ENCODE assay signal across 10 mouse cellular contexts in the genomic region with DNA sequence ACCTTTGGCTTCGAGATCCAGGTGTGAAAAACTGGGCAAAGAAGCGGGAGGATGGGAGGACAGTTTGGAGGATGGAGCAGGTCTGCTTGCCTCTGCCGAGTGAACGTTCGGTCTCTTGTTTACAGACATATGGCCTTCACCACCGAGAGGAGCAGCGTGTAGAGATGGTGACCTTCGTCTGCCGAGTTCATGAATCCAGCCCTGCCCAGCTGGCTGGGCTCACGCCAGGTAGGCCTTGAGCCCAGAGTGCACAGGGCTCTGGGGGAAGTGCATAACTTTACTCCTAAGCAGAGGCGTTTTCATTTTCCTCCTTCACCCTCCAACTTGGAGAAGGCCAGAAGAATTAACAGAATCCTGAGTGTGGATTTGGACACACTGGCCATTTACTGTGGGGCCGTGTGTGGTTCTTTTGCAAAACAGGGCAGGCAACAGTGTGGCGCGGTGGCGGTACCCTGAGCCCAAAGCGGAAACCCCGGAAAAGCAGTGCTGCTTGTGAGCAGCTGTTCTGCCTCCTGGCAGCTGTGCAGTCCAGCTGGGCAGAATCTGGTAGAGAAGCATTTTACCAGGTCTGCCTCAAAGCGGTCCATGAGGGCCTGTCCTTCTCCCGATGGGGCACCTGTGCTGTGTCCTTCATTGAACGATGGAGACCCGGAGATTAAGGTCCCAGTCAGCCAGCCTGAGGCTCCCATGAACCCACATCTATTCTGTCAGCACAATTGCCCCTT. TPM values are rescaled to one million over a fixed set of nuclear protein-coding genes. Genes with fewer than 3 reads are reported as not detected.
DNase-seq lines count a peak whose midpoint lies in the region; ATAC-seq and TF ChIP-seq lines count a peak whose summit lies in the region.
"Had no signal": no experiment of that assay in that cellular context is flagged by ENCODE, and none has a peak within 500 bp of the region (broad histone marks: within the 10 kb centered on the region; RNA-seq: fewer than 3 reads in every experiment).

No protein-coding gene starts in this region.

- no peak overlapping the region for H3K27ac ChIP-seq in hindbrain, embryonic 13.5 days
- no peak overlapping the region for H3K27ac ChIP-seq in hindbrain, postnatal 0 days
- peak overlapping the region; percentile 64; the same call in 1 of the 2 replicates for H3K27ac ChIP-seq in embryonic fibroblast, embryonic 13.5 days (ENCODE audit: insufficient read depth, low read length)
- H3K27ac ChIP-seq: liver, embryonic 13.5 days had no signal

- H3K27me3 ChIP-seq in hindbrain, embryonic 13.5 days: peaks cover 28% of the 10 kb centered on the region
- no peaks in the 10 kb centered on the region for H3K27me3 ChIP-seq in hindbrain, postnatal 0 days (ENCODE audit: insufficient read depth, low read length)
- H3K27me3 ChIP-seq in E14TG2a.4 (ENCODE audit: insufficient read depth, low read length): peaks cover 22% of the 10 kb centered on the region

- 0 out of 2 replicates have a peak overlapping the region, but pooled peaks have one; percentile 2 for H3K9ac ChIP-seq in hindbrain, embryonic 13.5 days
- no peak overlapping the region for H3K9ac ChIP-seq in hindbrain, postnatal 0 days (replicated peaks; ENCODE audit: low read length)
- H3K9ac ChIP-seq: heart, embryonic 15.5 days; liver, embryonic 13.5 days had no signal

- TF ChIP-seq CTCF in hindbrain, postnatal 0 days (IDR thresholded peaks at IDR 0.05; ENCODE audit: low read depth): no peak
- TF ChIP-seq CTCF in E14TG2a.4 (conservative IDR thresholded peaks at IDR 0.05; ENCODE audit: low read length): no peak
- TF ChIP-seq CTCF in embryonic fibroblast, embryonic 13.5 days (IDR thresholded peaks at IDR 0.05; ENCODE audit: borderline replicate concordance, insufficient read depth, low read length): no peak

- no peak for ATAC-seq in hindbrain, embryonic 13.5 days (ENCODE audit: low FRiP score)
- no peak for ATAC-seq in hindbrain, postnatal 0 days

- H3K4me1 ChIP-seq in hindbrain, embryonic 13.5 days (replicated peaks): peaks cover 28% of the 10 kb centered on the region
- H3K4me1 ChIP-seq in hindbrain, postnatal 0 days (ENCODE audit: insufficient read depth, low read length): no peaks in the 10 kb centered on the region
- peaks cover 88% of the 10 kb centered on the region for H3K4me1 ChIP-seq in E14TG2a.4 (replicated peaks; ENCODE audit: low read depth, low read length)
- peaks cover 10% of the 10 kb centered on the region; the same call in 1 of the 2 replicates for H3K4me1 ChIP-seq in embryonic fibroblast, embryonic 13.5 days (ENCODE audit: control insufficient read depth, insufficient read depth, low read length)

- peaks cover 27% of the 10 kb centered on the region for H3K36me3 ChIP-seq in hindbrain, embryonic 13.5 days
- no peaks in the 10 kb centered on the region for H3K36me3 ChIP-seq in hindbrain, postnatal 0 days (ENCODE audit: insufficient read depth, low read length)
- H3K36me3 ChIP-seq in E14TG2a.4 (ENCODE audit: insufficient read depth, low read length): peaks cover 50% of the 10 kb centered on the region

- H3K4me3 ChIP-seq in hindbrain, embryonic 13.5 days: no peak overlapping the region
- no peak overlapping the region for H3K4me3 ChIP-seq in hindbrain, postnatal 0 days (ENCODE audit: low read length)
- H3K4me3 ChIP-seq in E14TG2a.4 (replicated peaks; ENCODE audit: low read length): peak overlapping the region; percentile 51
- H3K4me3 ChIP-seq in embryonic fibroblast, embryonic 13.5 days (ENCODE audit: insufficient read depth, low read length): no peak overlapping the region
- H3K4me3 ChIP-seq: heart, embryonic 15.5 days; liver, embryonic 13.5 days had no signal

- H3K9me3 ChIP-seq in hindbrain, embryonic 13.5 days: no peaks in the 10 kb centered on the region
- no peaks in the 10 kb centered on the region for H3K9me3 ChIP-seq in hindbrain, postnatal 0 days (ENCODE audit: low read length)
- no peaks in the 10 kb centered on the region for H3K9me3 ChIP-seq in E14TG2a.4 (ENCODE audit: low read length)
- H3K9me3 ChIP-seq: heart, embryonic 15.5 days; liver, embryonic 13.5 days had no signal

- DNase-seq in hindbrain, postnatal 0 days (ENCODE audit: low spot score): no peak
- DNase-seq in kidney, postnatal 10 days: peak; percentile 50
- DNase-seq in right cerebral cortex, adult 2 months (ENCODE audit: low spot score in 2 of 2): no peak
- DNase-seq in spleen, adult 12 weeks (ENCODE audit: low spot score): no peak
- DNase-seq in layer of hippocampus, postnatal 10 days (ENCODE audit: low spot score in 2 of 2): no peak
- DNase-seq: liver, embryonic 13.5 days had no signal

- no peak for TF ChIP-seq POLR2A in embryonic fibroblast, embryonic 13.5 days (IDR thresholded peaks at IDR 0.05; ENCODE audit: low read depth, low read length)

- WGBS in hindbrain, embryonic 13.5 days: 90% methylated on average over 21 of the region's 21 CpGs
- WGBS in hindbrain, postnatal 0 days: 87% methylated on average over 21 of the region's 21 CpGs

- no peak overlapping the region for H3K4me2 ChIP-seq in hindbrain, embryonic 13.5 days
- no peak overlapping the region for H3K4me2 ChIP-seq in hindbrain, postnatal 0 days (ENCODE audit: low read depth, low read length)
- H3K4me2 ChIP-seq: liver, embryonic 13.5 days had no signal

RNA-seq across cellular contexts. Expression of gene Grasp, which starts 5.0 kb away (rescaled TPM):
- polyA plus RNA-seq in hindbrain, embryonic 13.5 days (2015; fragmentation: Nextera tagmentation; extraction: Ambion mirVana): 1.7 and 1.8 TPM in 2 replicates
- total RNA-seq in hindbrain, postnatal 0 days (2014; rRNA removed): 6.7 and 8.7 TPM in 2 replicates
- polyA plus RNA-seq in hindbrain, postnatal 0 days (2015; fragmentation: Nextera tagmentation; extraction: Ambion mirVana): 1.5 and 1.6 TPM in 2 replicates
- polyA plus RNA-seq in embryonic fibroblast, embryonic 13.5 days (2011; ENCODE audit: insufficient read length, low read depth, missing spikeins): 9.0 and 9.3 TPM in 2 replicates
- 10 to 100 TPM; 33.3 to 35.3 TPM for total RNA-seq in layer of hippocampus, postnatal 10 days (2021)

RNA-seq across cellular contexts. Expression of gene Nr4a1, which starts 25.0 kb away (rescaled TPM):
- 4.9 and 5.0 TPM in 2 replicates for polyA plus RNA-seq in hindbrain, embryonic 13.5 days (2015; fragmentation: Nextera tagmentation; extraction: Ambion mirVana)
- 9.3 and 10.3 TPM in 2 replicates for total RNA-seq in hindbrain, postnatal 0 days (2014; rRNA removed)
- 5.3 and 6.5 TPM in 2 replicates for polyA plus RNA-seq in hindbrain, postnatal 0 days (2015; fragmentation: Nextera tagmentation; extraction: Ambion mirVana)
- 60.9 and 68.2 TPM in 2 replicates for polyA plus RNA-seq in embryonic fibroblast, embryonic 13.5 days (2011; ENCODE audit: insufficient read length, low read depth, missing spikeins)
- 10 to 100 TPM; 28.4 to 33.9 TPM for total RNA-seq in layer of hippocampus, postnatal 10 days (2021)

RNA-seq across cellular contexts. Expression of gene Atg101, which starts 55.0 kb away (rescaled TPM):
- polyA plus RNA-seq in hindbrain, embryonic 13.5 days (2015; fragmentation: Nextera tagmentation; extraction: Ambion mirVana): 82.9 and 84.6 TPM in 2 replicates
- 44.1 and 52.3 TPM in 2 replicates for total RNA-seq in hindbrain, postnatal 0 days (2014; rRNA removed)
- 69.1 and 75.3 TPM in 2 replicates for polyA plus RNA-seq in hindbrain, postnatal 0 days (2015; fragmentation: Nextera tagmentation; extraction: Ambion mirVana)
- polyA plus RNA-seq in embryonic fibroblast, embryonic 13.5 days (2011; ENCODE audit: insufficient read length, low read depth, missing spikeins): 20.4 and 21.3 TPM in 2 replicates
- 10 to 100 TPM; 41.1 to 43.3 TPM for total RNA-seq in layer of hippocampus, postnatal 10 days (2021)

RNA-seq across cellular contexts. Expression of gene Acvr1b, which starts 55.2 kb away (rescaled TPM):
- 19.6 and 20.5 TPM in 2 replicates for polyA plus RNA-seq in hindbrain, embryonic 13.5 days (2015; fragmentation: Nextera tagmentation; extraction: Ambion mirVana)
- total RNA-seq in hindbrain, postnatal 0 days (2014; rRNA removed): 74.5 and 86.2 TPM in 2 replicates
- polyA plus RNA-seq in hindbrain, postnatal 0 days (2015; fragmentation: Nextera tagmentation; extraction: Ambion mirVana): 14.0 and 14.6 TPM in 2 replicates
- 8.8 and 9.7 TPM in 2 replicates for polyA plus RNA-seq in embryonic fibroblast, embryonic 13.5 days (2011; ENCODE audit: insufficient read length, low read depth, missing spikeins)
- 10 to 100 TPM; 78.9 to 79.2 TPM for total RNA-seq in layer of hippocampus, postnatal 10 days (2021)
